Mouse (Mus musculus) liver, embryonic 13.5 days (tissue): Measurements from ENCODE around the gene Meis1. TPM values are rescaled to one million over a fixed set of nuclear protein-coding genes. Genes with fewer than 3 reads are reported as not detected.

Experiments used
- ATAC-seq: fragments of 200-750 bp; cut with Nextera tagmentation; 2 replicates; pipeline ENCODE4 v1.8.0; 2017; ENCODE audit warnings: low read depth, mild to moderate bottlenecking, moderate number of reproducible peaks, moderate library complexity
- DNase-seq: peaks from one replicate; pipeline ENCODE4 v3.0.0; 2022
- H3K27ac ChIP-seq: fragments of 300-500 bp; sonication (generic); 2 replicates; pipeline ENCODE4 v1.5.1; 2015; ENCODE audit warnings: moderate library complexity, mild to moderate bottlenecking, inconsistent platforms
- H3K27me3 ChIP-seq: fragments of 300-500 bp; sonication (generic); 2 replicates; pipeline ENCODE4 v1.6.1; 2015; ENCODE audit warnings: mild to moderate bottlenecking, inconsistent platforms
- H3K36me3 ChIP-seq: fragments of 300-500 bp; sonication (generic); 2 replicates; pipeline ENCODE4 v1.6.1; 2015; ENCODE audit warnings: mild to moderate bottlenecking, inconsistent platforms
- H3K4me1 ChIP-seq: fragments of 300-500 bp; sonication (generic); replicated peaks from 2 replicates; pipeline ENCODE4 v1.6.1; 2015; ENCODE audit warnings: inconsistent platforms
- H3K4me2 ChIP-seq: fragments of 300-500 bp; sonication (generic); 2 replicates; pipeline ENCODE4 v1.6.1; 2015; ENCODE audit warnings: inconsistent platforms, mild to moderate bottlenecking, moderate library complexity
- H3K4me3 ChIP-seq: fragments of 300-500 bp; sonication (generic); replicated peaks from 2 replicates; pipeline ENCODE4 v1.5.1; 2015; ENCODE audit warnings: mild to moderate bottlenecking, inconsistent platforms
- H3K9ac ChIP-seq: fragments of 300-500 bp; sonication (generic); 2 replicates; pipeline ENCODE4 v1.6.1; 2015; ENCODE audit warnings: mild to moderate bottlenecking, inconsistent platforms
- H3K9me3 ChIP-seq: fragments of 300-500 bp; sonication (generic); replicated peaks from 2 replicates; pipeline ENCODE4 v1.6.1; 2016; ENCODE audit warnings: inconsistent platforms
- WGBS: fragments of 180-500 bp; shearing (Covaris S2); methylation state at CpG from one replicate; pipeline ENCODE4 v1.1.7; 2015; ENCODE audit not compliant: insufficient replicate concordance; 5-methylcytosine and 5-hydroxymethylcytosine counted together
- polyA plus RNA-seq: library from polyadenylated mRNA; unstranded; fragments of >200 nt; fragmentation: Nextera tagmentation; extraction: Ambion mirVana; gene quantifications from 2 replicates; pipeline ENCODE4 v1.2.1, GENCODE M21; 2015

Gene Meis1
- polyA plus RNA-seq, 1 experiment from 2014 or later: 10.7 TPM

- peak overlapping the region; percentile 74 for H3K27ac ChIP-seq
- H3K4me3 ChIP-seq: peak overlapping the region; percentile 59
- H3K4me2 ChIP-seq: peak overlapping the region; percentile 79
- no peaks in the 10 kb centered on the region for H3K9me3 ChIP-seq
- DNase-seq (peak; percentile 61), ATAC-seq (peak; percentile 59)
- H3K36me3 ChIP-seq: no peaks in the 10 kb centered on the region
- under 1% methylated on average over 25 of the region's 25 CpGs for WGBS
- peaks cover 61% of the 10 kb centered on the region for H3K27me3 ChIP-seq
- H3K9ac ChIP-seq: peak overlapping the region; percentile 73
- H3K4me1 ChIP-seq: peaks cover 26% of the 10 kb centered on the region
Observed at GRCm38 (mm10) chr11:19020371-19020824, 1.6 kb upstream of the Meis1 start.

DNA sequence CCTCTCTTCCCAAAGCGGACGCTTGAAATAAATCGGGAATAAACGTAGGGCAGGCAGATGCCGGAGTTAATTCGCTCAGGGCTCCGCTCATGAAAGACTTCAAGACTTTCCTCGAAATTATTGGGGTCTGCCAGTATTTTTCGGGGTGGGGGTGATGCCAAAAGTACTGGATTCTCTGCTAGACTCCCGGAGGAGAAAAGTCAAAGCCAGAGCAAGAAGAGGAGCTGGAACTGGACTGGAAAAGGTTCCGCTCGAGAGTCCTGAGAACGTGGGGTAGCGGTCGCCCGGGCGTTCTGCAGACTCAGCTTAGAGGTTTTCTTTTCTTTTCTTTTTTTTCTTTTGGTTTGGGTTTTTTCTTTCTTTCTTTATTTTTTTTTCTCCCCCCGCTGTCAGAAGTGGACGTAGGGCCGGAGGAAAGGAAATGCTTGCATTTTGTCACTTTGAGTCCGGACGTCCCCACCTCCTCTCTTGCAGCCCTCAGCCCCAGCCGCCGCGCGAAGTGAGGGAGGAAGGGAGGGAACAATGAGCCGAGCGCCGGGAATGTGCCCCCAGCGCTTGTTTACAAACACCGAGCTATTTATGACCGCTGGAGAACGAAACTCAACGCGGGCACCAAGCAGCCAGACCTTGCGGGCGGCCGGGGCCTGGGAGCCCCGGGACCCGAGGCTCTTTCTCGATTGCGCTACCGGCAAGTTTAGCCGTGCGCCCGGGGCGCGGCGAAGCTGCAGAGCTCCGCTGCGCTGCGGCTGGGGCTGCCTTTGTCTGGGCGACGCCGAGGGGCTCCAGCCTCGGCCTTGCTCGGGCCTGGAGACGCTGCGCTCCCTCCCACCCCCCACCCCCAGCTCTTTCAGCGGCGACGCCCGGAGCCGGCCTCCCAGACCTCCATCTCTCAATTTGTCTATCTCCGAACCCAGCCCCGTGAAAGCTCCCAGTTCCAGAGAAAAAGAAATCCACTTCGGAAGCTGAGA is 703 bp upstream of the Meis1 start:
- H3K27ac ChIP-seq: peak overlapping the region; percentile 74
- no peaks in the 10 kb centered on the region for H3K36me3 ChIP-seq
- under 1% methylated on average over 67 of the region's 67 CpGs for WGBS
- H3K9me3 ChIP-seq: no peaks in the 10 kb centered on the region
- H3K4me3 ChIP-seq: peak overlapping the region; percentile 59
- H3K9ac ChIP-seq: peak overlapping the region; percentile 73
- peaks cover 31% of the 10 kb centered on the region for H3K4me1 ChIP-seq
- peaks cover 70% of the 10 kb centered on the region for H3K27me3 ChIP-seq
- ATAC-seq (0 out of 2 replicates have a peak, but pooled peaks have one; percentile 9), DNase-seq (no peak)
- H3K4me2 ChIP-seq: peak overlapping the region; percentile 79

DNA sequence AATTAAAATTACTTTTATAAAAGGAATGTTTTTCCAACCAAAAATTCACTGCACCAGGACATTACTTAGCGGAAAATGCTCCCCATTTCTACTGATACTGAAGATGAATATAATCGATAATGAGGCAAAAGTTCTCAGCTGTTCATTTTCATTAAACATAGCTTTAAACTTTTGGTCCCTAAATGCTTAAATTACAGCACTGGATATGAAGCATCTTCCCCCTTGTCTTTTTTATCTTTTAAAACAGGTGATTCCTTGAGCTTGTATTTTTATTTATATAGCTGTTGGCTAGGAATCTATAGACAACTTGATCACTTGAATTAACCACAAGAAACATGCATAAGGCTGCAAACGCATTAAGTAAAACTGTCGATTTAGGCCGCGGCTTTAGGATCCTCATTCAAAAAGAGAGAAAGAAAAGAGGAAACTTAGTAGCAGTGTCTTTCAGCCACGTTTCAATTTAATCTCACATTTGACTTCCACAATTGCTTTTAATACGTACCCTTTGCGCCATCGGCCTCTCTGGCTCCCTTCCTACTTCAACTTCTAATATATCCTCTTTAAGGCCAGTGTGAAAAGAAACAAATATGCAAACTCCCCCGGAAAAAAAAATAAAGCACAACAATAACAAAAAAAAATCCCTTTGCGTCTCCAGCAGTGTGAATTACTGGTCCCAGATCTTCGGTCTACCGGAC is 919 bp downstream of the Meis1 start:
- H3K36me3 ChIP-seq: no peaks in the 10 kb centered on the region
- peak overlapping the region; percentile 73 for H3K9ac ChIP-seq
- peak overlapping the region; percentile 79 for H3K4me2 ChIP-seq
- H3K27me3 ChIP-seq: peaks cover 86% of the 10 kb centered on the region
- WGBS: 1% methylated on average over 14 of the region's 14 CpGs
- peaks cover 33% of the 10 kb centered on the region for H3K4me1 ChIP-seq
- H3K9me3 ChIP-seq: no peaks in the 10 kb centered on the region
- peak overlapping the region; percentile 74 for H3K27ac ChIP-seq
- peak overlapping the region; percentile 59 for H3K4me3 ChIP-seq
- no peak for ATAC-seq
- DNase-seq: no peak

DNA sequence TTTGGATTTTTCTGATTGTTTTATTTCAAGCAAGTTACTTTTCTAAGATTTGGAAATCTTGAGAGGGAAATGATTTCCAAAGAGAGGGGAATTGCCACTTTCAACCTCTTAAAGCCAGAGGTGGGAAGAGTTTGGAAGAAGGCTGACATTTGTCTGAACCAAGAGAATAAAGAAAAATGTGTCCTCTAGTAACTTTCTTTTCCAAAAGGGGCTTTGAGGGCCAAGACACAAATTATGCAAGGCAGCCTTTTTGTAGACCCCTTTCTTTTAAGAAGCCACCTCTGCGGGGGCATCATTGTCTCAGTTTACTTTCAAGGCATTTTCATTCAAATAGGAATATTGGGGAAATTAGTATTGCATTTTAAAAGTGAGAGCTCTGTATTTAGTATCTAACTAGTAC is 1.5 kb downstream of the Meis1 start:
- peaks cover 29% of the 10 kb centered on the region for H3K4me1 ChIP-seq
- ATAC-seq (no peak), DNase-seq (no peak)
- peak overlapping the region; percentile 74 for H3K9ac ChIP-seq
- no peaks in the 10 kb centered on the region for H3K36me3 ChIP-seq
- peak overlapping the region; percentile 79 for H3K4me2 ChIP-seq
- peak overlapping the region; percentile 59 for H3K4me3 ChIP-seq
- 0% methylated on average over 1 of the region's 1 CpGs for WGBS
- peaks cover 87% of the 10 kb centered on the region for H3K27me3 ChIP-seq
- no peaks in the 10 kb centered on the region for H3K9me3 ChIP-seq
- no peak overlapping the region for H3K27ac ChIP-seq

DNA sequence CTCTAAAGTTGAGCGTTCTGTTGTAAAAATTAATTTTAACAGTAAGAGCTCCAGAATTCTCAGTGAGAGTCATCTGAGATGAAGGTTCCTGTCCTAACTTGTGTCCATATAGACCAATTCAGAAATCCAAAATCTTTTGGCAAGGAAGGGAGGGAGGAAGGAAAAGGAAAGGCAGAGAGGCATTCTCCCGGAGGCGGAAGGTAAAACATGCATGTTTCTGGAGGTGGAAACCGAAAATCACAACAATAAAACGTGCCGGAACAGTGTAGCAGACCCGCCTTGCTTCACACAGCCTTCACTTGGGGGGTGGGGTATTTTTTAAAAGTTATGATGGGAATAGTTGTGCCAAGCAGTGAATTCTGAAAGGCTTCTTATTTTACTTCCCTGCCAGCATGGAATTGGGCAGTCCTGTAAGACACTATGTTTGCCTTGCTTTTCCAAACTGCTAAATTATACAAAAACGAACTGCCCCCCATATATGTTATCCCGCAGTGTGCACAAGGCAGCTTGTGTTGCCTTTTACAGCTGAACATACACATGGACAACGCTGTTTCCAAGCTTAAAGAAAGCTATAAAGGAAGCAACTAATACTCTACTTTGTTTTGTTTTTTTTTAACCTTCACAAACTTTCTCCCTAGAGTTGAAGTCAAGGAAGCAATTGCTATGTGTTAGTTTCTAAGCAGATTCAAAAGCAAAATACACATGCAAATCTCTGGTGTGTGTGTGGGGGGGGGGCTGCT is 2.1 kb downstream of the Meis1 start:
- peak overlapping the region; percentile 59 for H3K4me3 ChIP-seq
- H3K27me3 ChIP-seq: peaks cover 86% of the 10 kb centered on the region
- H3K27ac ChIP-seq: 0 out of 2 replicates have a peak overlapping the region, but pooled peaks have one; percentile 29
- ATAC-seq (no peak), DNase-seq (no peak)
- H3K9me3 ChIP-seq: no peaks in the 10 kb centered on the region
- peak overlapping the region; percentile 79 for H3K4me2 ChIP-seq
- peak overlapping the region; percentile 74 for H3K9ac ChIP-seq
- peaks cover 29% of the 10 kb centered on the region for H3K4me1 ChIP-seq
- no peaks in the 10 kb centered on the region for H3K36me3 ChIP-seq
- WGBS: 2% methylated on average over 10 of the region's 10 CpGs

GRCm38 (mm10) chr11:19015731-19016461 is 2.9 kb downstream of the Meis1 start:
- WGBS: under 1% methylated on average over 37 of the region's 37 CpGs
- no peak for ATAC-seq
- Histone ChIP-seq H3K4me2 (peak overlapping the region; percentile 79), H3K27me3 (peaks cover 78% of the 10 kb centered on the region), H3K27ac (0 out of 2 replicates have a peak overlapping the region, but pooled peaks have one; percentile 27), H3K4me3 (peak overlapping the region; percentile 59), H3K36me3 (no peaks in the 10 kb centered on the region), H3K9ac (peak overlapping the region; percentile 74), H3K9me3 (no peaks in the 10 kb centered on the region), H3K4me1 (peaks cover 23% of the 10 kb centered on the region)
- no peak for DNase-seq

- no peak for DNase-seq
- 3% methylated on average over 5 of the region's 5 CpGs for WGBS
- Histone ChIP-seq H3K4me3 (peak overlapping the region; percentile 59), H3K4me1 (peaks cover 19% of the 10 kb centered on the region), H3K9ac (peak overlapping the region; percentile 74), H3K4me2 (peak overlapping the region; percentile 79), H3K27ac (0 out of 2 replicates have a peak overlapping the region, but pooled peaks have one; percentile 27), H3K9me3 (no peaks in the 10 kb centered on the region), H3K36me3 (0 out of 2 replicates have a peak, but pooled peaks cover 2% of the 10 kb centered on the region), H3K27me3 (peaks cover 73% of the 10 kb centered on the region)
- ATAC-seq: no peak
Observed at GRCm38 (mm10) chr11:19015381-19015730, 3.4 kb downstream of the Meis1 start.

- peak overlapping the region; percentile 34 for H3K27ac ChIP-seq
- H3K4me1 ChIP-seq: peaks cover 14% of the 10 kb centered on the region; the same call in 1 of the 2 replicates
- ATAC-seq: no peak
- H3K4me3 ChIP-seq: peak overlapping the region; percentile 59
- 0 out of 2 replicates have a peak, but pooled peaks cover 4% of the 10 kb centered on the region for H3K36me3 ChIP-seq
- peak overlapping the region; percentile 79 for H3K4me2 ChIP-seq
- peak overlapping the region; percentile 74 for H3K9ac ChIP-seq
- WGBS: 2% methylated on average over 35 of the region's 35 CpGs
- no peaks in the 10 kb centered on the region for H3K9me3 ChIP-seq
- H3K27me3 ChIP-seq: peaks cover 65% of the 10 kb centered on the region
- no peak for DNase-seq
Observed at GRCm38 (mm10) chr11:19014441-19015161, 4.2 kb downstream of the Meis1 start.

DNA sequence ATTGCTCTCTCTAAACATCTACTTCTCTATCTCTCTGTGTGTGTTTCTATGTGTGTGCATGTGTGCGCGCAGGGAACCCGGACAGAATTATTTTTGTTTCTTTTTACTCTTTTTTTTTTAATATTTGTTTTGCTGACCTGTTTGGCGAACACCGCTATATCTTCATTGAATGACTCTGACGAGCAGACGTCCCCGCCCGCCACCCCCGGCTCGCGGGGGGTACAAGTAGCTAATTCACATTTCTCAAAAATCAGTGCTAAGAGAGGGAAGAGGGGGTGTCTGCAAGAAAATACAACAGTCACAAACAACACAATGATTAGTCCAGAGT is 4.7 kb downstream of the Meis1 start:
- Histone ChIP-seq H3K4me3 (peak overlapping the region; percentile 59), H3K9me3 (no peaks in the 10 kb centered on the region), H3K27me3 (peaks cover 60% of the 10 kb centered on the region), H3K4me2 (peak overlapping the region; percentile 79), H3K4me1 (peaks cover 14% of the 10 kb centered on the region; the same call in 1 of the 2 replicates), H3K36me3 (0 out of 2 replicates have a peak, but pooled peaks cover 4% of the 10 kb centered on the region), H3K9ac (peak overlapping the region; percentile 74), H3K27ac (no peak overlapping the region)
- whole genome bisulfite sequencing: 17% methylated on average over 12 of the region's 12 CpGs
- no peak for ATAC-seq
- DNase-seq: no peak
